Comparison of ENCODE assay signal across 7 mouse cellular contexts in genomic region chr12:108005816-108006626, GRCm38 (mm10). TPM values are rescaled to one million over a fixed set of nuclear protein-coding genes. Genes with fewer than 3 reads are reported as not detected.
DNase-seq lines count a peak whose midpoint lies in the region; ATAC-seq and TF ChIP-seq lines count a peak whose summit lies in the region.

No protein-coding gene starts in this region.

- H3K4me2 ChIP-seq in intestine, postnatal 0 days (replicated peaks; ENCODE audit: low read depth) = peak overlapping the region; percentile 92
- peak overlapping the region; percentile 80 for H3K4me2 ChIP-seq in limb, embryonic 12.5 days

- no peaks in the 10 kb centered on the region for H3K36me3 ChIP-seq in intestine, postnatal 0 days (ENCODE audit: control insufficient read depth, insufficient read depth)
- no peaks in the 10 kb centered on the region for H3K36me3 ChIP-seq in limb, embryonic 12.5 days
- H3K36me3 ChIP-seq in thymus, adult 2 months (ENCODE audit: control insufficient read depth, insufficient read depth, low read length) = no peaks in the 10 kb centered on the region

- H3K4me1 ChIP-seq in intestine, postnatal 0 days (replicated peaks; ENCODE audit: control insufficient read depth, insufficient read depth, low read length) = no peaks in the 10 kb centered on the region; the same call in 1 of the 2 replicates
- H3K4me1 ChIP-seq in limb, embryonic 12.5 days (replicated peaks) = peaks cover 31% of the 10 kb centered on the region
- peaks cover 28% of the 10 kb centered on the region for H3K4me1 ChIP-seq in thymus, adult 2 months (replicated peaks; ENCODE audit: control insufficient read depth, insufficient read depth, low read length)

- peak overlapping the region; percentile 90 for H3K4me3 ChIP-seq in intestine, postnatal 0 days (ENCODE audit: low read depth, low read length)
- peak overlapping the region; percentile 87 for H3K4me3 ChIP-seq in limb, embryonic 12.5 days (replicated peaks)
- H3K4me3 ChIP-seq in thymus, adult 2 months (ENCODE audit: control insufficient read depth, insufficient read depth, low read length) = peak overlapping the region; percentile 37

- ATAC-seq in intestine, postnatal 0 days = peak; percentile 77
- ATAC-seq in limb, embryonic 12.5 days (ENCODE audit: insufficient number of reproducible peaks, insufficient read depth, low FRiP score, low TSS enrichment, low read depth) = peak; percentile 32; the same call in 1 of the 2 replicates

- peak; percentile 42; the same call in 1 of the 2 replicates for TF ChIP-seq POLR2A in thymus, adult 2 months (IDR thresholded peaks at IDR 0.05; ENCODE audit: control insufficient read depth, extremely low read depth, insufficient read depth, low read length, poor library complexity)

- 2% methylated on average over 54 of the region's 56 CpGs for WGBS in intestine, postnatal 0 days
- WGBS in limb, embryonic 12.5 days = under 1% methylated on average over 56 of the region's 56 CpGs
- WGBS in thymus, adult 2 months = 3% methylated on average over 56 of the region's 56 CpGs

- peak; percentile 70 for TF ChIP-seq CTCF in intestine, postnatal 0 days (IDR thresholded peaks at IDR 0.05; ENCODE audit: low read depth)
- TF ChIP-seq CTCF in thymus, adult 2 months (IDR thresholded peaks at IDR 0.05; ENCODE audit: borderline replicate concordance, control insufficient read depth, extremely low read depth, insufficient read depth, low read length, poor library complexity) = peak; percentile 66; the same call in 1 of the 2 replicates

- H3K9ac ChIP-seq in intestine, postnatal 0 days (ENCODE audit: low read depth, low read length) = peak overlapping the region; percentile 31; the same call in 1 of the 2 replicates
- peak overlapping the region; percentile 52 for H3K9ac ChIP-seq in limb, embryonic 12.5 days (replicated peaks)

- H3K27ac ChIP-seq in intestine, postnatal 0 days (ENCODE audit: low read depth, low read length) = peak overlapping the region; percentile 71
- no peak overlapping the region for H3K27ac ChIP-seq in limb, embryonic 12.5 days
- no peak overlapping the region for H3K27ac ChIP-seq in thymus, adult 2 months (ENCODE audit: control insufficient read depth, insufficient read depth, low read length)

- H3K27me3 ChIP-seq in intestine, postnatal 0 days (replicated peaks; ENCODE audit: control insufficient read depth, insufficient read depth, low read length) = no peaks in the 10 kb centered on the region; the same call in 1 of the 2 replicates
- peaks cover 25% of the 10 kb centered on the region for H3K27me3 ChIP-seq in limb, embryonic 12.5 days
- no peaks in the 10 kb centered on the region for H3K27me3 ChIP-seq in thymus, adult 2 months (ENCODE audit: control insufficient read depth, insufficient read depth, low read length)

- peak; percentile 79 for DNase-seq in R1 (ENCODE audit: low read depth, low spot score)
- peak; percentile 86 to 93 for DNase-seq in cerebellum, postnatal 10 days
- peak; percentile 66 to 73 for DNase-seq in frontal cortex, postnatal 14 days (ENCODE audit: low spot score in 2 of 2)
- DNase-seq in neural tube, embryonic 10.5 days (ENCODE audit: extremely low spot score, low spot score) = peak; percentile 89
- peak; percentile 76 for DNase-seq in thymus, adult 2 months

- H3K9me3 ChIP-seq in intestine, postnatal 0 days (ENCODE audit: control insufficient read depth) = no peaks in the 10 kb centered on the region
- no peaks in the 10 kb centered on the region for H3K9me3 ChIP-seq in limb, embryonic 12.5 days

RNA-seq across cellular contexts. Expression of gene Bcl11b, which starts 2.6 kb away (rescaled TPM):
- 5.2 TPM in 2 replicates for polyA plus RNA-seq in intestine, postnatal 0 days (2015; fragmentation: Nextera tagmentation; extraction: Ambion mirVana)
- polyA plus RNA-seq in limb, embryonic 12.5 days (2016; fragmentation: Nextera tagmentation; extraction: Ambion mirVana) = 19.6 and 19.9 TPM in 2 replicates
- 346 and 564 TPM in 2 replicates for polyA plus RNA-seq in thymus, adult 2 months (2012; rRNA removed)

Comparison
In these comparisons a context has a peak if more than half of its experiments do, and no peak if none do; other contexts are left out.
1. H3K4me3 ChIP-seq: peak in every context shown above with its lines; median percentile 90 in intestine, postnatal 0 days; 87 in limb, embryonic 12.5 days; 37 in thymus, adult 2 months.
2. RNA of gene Bcl11b, which starts 2.6 kb away (polyA plus RNA-seq): 346 to 564 TPM in thymus, adult 2 months; 19.6 to 19.9 TPM in limb, embryonic 12.5 days and 5.2 TPM in intestine, postnatal 0 days; every median in the first group is over 10 times any median in the second.
3. Peak in every context shown above with its lines, with median percentiles within 50 percentile points of each other: DNase-seq.